Mouse (Mus musculus): ENCODE results near the gene Slc39a2. TPM values are rescaled to one million over a fixed set of nuclear protein-coding genes. Genes with fewer than 3 reads are reported as not detected.
"Not testable (repeated sequence)": the region's sequence is repeated elsewhere in the genome, so short reads cannot be mapped to it uniquely, and the experiment has no call there.

The Slc39a2 gene
- total RNA-seq, 2 experiments from 2014 or later: 0.11 to 0.22 TPM

GRCm38 (mm10) chr14:51899351-51899750 is 6.7 kb downstream of the Slc39a2 start:
- intact Hi-C loops (cut with DNase I): no loop called here
- no peak for DNase-seq

- intact Hi-C loops (cut with DNase I): loop anchor here (1.0 to 5.0 kb wide), 4 partner anchors 27 to 121 kb away; partner anchors contain the start of gene Arhgef40
- peak; percentile 85 to 90 for DNase-seq
Observed at GRCm38 (mm10) chr14:51902806-51903710, 10.4 kb downstream of the Slc39a2 start.

DNA sequence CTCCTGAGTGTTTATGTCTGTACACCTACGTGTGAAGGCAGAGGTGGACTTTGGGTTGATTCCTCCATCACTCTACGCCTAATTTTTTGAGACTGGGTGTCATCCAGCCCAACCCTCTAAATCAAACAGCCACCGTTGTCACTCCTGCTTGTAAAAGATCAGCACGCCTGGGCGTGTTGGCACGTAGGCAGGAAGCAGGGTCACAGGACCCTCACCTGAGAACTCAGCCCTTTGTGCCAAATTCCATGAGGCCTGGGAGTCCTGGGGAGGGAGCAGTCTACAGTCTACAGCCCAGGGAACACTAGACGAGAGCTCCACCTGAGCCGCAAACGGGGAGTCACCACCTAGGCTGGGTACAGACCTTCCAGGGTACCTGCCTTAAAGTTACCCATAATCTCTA is 11.1 kb downstream of the Slc39a2 start:
- DNase-seq: no peak
- intact Hi-C loops (cut with DNase I): loop anchor here (1.0 to 5.0 kb wide), 3 partner anchors 27 to 105 kb away; partner anchors contain the start of gene Arhgef40

- DNase-seq: no peak
- intact Hi-C loops (cut with DNase I): loop anchor here (5.0 kb wide), 2 partner anchors 78 to 198 kb away; partner anchors contain the start of genes Arhgef40 and Hnrnpc
Observed at GRCm38 (mm10) chr14:51904706-51905105, 12.0 kb downstream of the Slc39a2 start.

GRCm38 (mm10) chr14:51906102-51906501 is 13.4 kb downstream of the Slc39a2 start:
- intact Hi-C loops (cut with DNase I): loop anchor here (5.0 kb wide), 1 partner anchor 196 kb away; the partner anchor contains the start of gene Hnrnpc
- no peak for DNase-seq

DNA sequence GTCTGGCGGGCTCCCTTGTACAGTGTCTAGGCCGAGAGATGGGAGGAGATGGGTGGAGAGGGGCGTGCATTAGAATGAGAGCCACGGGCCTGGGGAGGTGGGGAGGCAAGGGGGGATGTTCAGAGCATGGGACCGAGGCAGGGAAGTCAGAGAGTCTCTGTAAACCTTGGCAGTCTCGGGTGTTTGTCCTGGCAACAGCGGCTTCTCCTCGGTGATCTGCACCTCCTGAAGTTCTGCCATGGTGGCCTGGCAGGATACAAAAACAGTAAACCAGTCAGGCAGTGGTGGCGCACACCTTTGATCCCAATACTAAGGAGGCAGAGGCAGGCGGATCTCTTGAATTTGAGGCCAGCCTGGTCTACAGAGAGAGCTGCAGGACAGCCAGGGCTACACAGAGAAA is 18.6 kb downstream of the Slc39a2 start:
- DNase-seq: no peak
- intact Hi-C loops (cut with DNase I): no loop called here

DNA sequence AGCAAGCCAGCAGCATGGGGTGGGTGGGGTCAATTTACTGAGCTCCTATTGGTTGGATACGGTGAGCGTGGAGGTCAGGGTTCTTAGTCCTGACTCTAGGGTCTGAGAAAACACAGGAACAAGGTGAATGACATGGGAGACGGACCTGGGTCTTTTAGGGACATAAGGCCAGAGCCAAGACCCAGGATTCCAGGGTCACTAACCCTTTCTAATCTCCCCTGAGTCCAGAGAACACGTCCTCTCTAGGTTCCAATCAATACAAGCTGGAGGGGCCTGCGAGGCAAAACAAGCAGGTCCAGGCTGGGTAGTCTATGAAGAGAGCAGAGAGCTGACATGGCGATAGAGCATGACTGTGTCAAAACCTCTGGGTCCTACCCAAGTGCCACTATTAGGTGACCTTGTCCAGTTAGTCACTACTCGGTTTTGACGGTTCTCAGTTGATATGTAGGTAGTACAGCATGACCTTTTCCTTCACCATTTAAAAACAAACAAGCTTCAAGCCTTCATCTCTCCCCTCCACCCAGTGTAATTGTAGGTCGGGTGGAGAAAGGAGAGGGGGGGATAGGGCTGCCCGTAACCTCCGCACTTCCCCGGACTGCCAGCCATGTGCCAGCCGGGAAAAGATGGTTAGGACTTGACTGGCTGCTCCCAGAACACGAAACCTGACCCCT is 19.8 kb downstream of the Slc39a2 start:
- intact Hi-C loops (cut with DNase I): no loop called here
- peak; percentile 35 to 60 for DNase-seq

GRCm38 (mm10) chr14:51913062-51913959 is 20.6 kb downstream of the Slc39a2 start:
- DNase-seq: peak; percentile 82 to 88
- intact Hi-C loops (cut with DNase I): no loop called here

DNA sequence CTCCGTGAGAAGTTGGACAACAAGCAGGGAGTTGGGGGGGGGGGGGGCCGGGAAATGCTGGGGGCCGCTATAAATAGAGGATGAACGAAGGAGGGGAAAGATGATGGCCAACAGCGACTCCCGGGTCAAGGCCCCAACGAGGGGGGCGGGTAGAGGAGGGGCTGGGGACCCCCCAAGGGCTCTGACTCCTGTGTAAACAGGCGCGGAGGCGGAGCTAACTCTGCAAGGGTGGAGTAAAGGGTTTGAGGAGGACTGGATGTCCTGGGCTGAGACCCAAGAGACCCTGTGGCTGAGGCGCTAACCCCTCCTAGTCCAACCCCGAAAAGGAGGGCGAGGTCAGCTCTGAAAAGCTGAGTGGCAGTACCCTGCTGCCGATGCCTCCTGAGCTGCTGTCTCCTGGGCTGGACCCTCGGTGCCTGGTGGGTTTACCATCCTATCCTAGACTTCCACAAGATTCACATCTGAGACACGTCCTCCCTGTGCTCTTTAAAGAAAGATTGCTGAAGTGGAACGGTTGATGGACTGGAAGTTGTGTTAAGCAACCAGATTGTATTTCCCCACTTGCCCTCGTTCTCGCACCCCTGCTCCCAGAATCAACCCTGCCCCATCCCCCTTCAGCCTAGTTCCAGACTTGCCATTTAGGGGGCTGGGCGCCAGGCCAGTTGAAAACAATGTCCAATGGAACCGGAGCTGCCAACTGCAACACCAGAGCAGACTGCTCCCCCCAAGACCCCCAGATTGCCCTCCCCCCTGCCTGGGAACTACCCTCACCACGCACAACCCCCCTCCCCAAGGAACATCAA is 21.5 kb downstream of the Slc39a2 start, which contains the start of gene Ndrg2:
Gene Ndrg2, minus strand, starts transcription at position 199 of the 803 bp plus-strand sequence.
- peak; percentile 84 to 87 for DNase-seq
- intact Hi-C loops (cut with DNase I): no loop called here

DNA sequence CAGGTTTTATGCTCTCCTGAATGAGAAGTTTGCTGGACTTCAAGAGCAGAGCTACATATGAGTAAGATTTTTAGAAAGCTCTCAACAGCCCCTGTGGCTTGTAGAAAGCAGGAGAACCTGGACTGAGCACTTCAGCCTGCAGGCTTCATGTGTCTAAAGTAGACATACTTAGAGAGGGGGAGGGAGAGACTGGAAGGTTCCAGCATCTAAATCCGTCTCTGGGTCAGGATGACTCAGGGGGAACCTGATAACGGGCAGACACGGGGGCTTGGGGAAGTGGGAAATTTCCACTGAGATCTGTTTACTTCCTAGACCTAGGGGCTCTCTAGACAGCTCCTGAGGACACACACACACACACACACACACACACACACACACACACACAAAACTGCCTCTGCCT is 22.3 kb downstream of the Slc39a2 start:
- intact Hi-C loops (cut with DNase I): no loop called here

DNA sequence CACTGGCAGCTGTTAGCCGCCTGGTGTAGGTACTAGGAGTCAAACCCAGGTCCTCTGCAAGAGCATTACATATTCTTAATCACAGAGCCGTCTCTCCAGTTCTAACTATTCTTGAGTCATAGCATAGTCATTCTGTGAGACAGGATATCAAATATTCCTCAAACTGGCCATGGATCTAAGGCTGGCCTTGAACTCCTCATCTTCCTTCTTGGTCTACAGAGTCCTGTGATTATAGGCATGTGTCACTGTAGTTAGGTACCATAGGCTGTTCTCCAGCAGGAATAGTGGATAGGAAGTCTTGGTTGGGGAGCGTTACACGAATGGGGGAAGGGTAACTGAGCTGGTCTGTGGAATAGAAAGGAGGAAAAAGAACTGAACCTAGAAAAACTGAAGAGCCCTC is 23.9 kb downstream of the Slc39a2 start:
- intact Hi-C loops (cut with DNase I): no loop called here

More for the DNA sequence above, 22.3 kb downstream of the Slc39a2 start:
- DNase-seq: peak; percentile 33 to 52

DNA sequence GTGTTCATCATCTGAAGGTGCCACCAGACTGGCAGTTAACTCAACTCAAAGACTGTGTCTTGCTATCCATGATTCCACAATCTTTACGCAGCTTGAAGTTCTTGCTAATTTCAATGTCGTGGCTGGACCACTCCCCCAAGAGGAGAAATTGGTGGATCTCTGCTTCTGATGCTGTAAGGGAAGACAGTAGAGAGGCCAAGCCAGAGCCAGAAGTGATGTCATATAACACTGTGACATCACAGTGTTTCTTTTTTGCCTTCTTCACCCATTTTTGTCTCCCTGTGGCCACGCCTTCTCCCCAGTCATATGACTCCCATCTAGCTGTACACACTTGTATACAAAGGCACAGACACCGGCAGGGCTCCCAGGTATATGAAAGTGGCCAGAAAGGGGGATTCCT is 25.4 kb downstream of the Slc39a2 start, which contains the start of gene Tppp2:
Gene Tppp2, plus strand, starts transcription at position 301 of the 400 bp plus-strand sequence.
- no peak for DNase-seq
- intact Hi-C loops (cut with DNase I): no loop called here

More for the DNA sequence above, 23.9 kb downstream of the Slc39a2 start:
- DNase-seq: no peak

- DNase-seq: no peak
- intact Hi-C loops (cut with DNase I): no loop called here
Observed at GRCm38 (mm10) chr14:51918966-51919365, 26.3 kb downstream of the Slc39a2 start.

- intact Hi-C loops (cut with DNase I): no loop called here
- peak; percentile 62 to 65 for DNase-seq
Observed at GRCm38 (mm10) chr14:51921759-51922570, 29.3 kb downstream of the Slc39a2 start.

DNA sequence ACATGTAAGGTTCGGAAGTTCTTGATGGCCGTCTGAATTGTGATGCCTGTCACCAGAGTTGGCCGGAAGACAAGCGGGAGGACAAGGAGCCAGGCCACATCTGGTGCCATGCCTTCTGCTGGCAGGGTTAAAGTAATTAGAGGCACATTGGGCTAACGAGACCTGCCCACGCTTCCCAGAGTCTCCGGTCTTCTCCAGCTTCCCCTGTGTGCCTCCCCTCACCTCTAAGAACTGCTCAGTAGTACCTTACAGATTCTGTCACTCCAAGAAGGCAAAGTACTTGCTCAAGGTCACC is 29.8 kb downstream of the Slc39a2 start, which contains the start of gene Rnase13:
Gene Rnase13, minus strand, starts transcription at position 203 of the 295 bp plus-strand sequence.
- DNase-seq: no peak
- intact Hi-C loops (cut with DNase I): no loop called here

- no peak for DNase-seq
Observed at GRCm38 (mm10) chr14:51922910-51923309, 30.2 kb downstream of the Slc39a2 start.

GRCm38 (mm10) chr14:51923492-51923891 is 30.8 kb downstream of the Slc39a2 start:
- intact Hi-C loops (cut with DNase I): no loop called here
- no peak for DNase-seq

More at GRCm38 (mm10) chr14:51922910-51923309, 30.2 kb downstream of the Slc39a2 start:
- intact Hi-C loops (cut with DNase I): no loop called here

DNA sequence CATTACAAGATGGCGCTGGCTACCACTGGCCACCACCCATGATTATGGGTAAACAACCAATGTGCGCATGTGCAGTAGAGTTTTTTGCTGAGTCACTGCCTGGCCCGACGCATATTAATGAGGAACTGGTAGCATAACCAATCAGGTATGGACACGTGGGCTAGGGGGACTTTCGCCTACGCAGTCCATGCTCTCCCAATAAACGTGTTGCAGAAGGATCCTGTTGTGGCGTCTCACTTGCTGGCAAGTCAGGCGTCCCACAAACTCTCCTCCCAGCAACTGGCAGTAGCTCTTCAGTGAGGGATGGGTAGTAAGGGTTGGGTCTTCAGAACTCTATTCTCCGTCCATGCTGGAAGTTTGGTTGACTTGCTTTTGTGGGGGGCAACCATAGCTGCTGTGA is 34.2 kb downstream of the Slc39a2 start:
- DNase-seq; intact Hi-C loops (cut with DNase I): not testable (repeated sequence)
